Mouse (Mus musculus) brain, embryonic 14.5 days (tissue): ENCODE measurements around the gene Grb10.
A peak's percentile ranks its signal among the peaks of the same experiment; 100 is the strongest.

Experiments used
- CTCF ChIP-seq: fragments of 200-500 bp; IDR thresholded peaks from 2 replicates; pipeline ENCODE4 v1.5.1; 2012; ENCODE audit warnings: inconsistent platforms, mild to moderate bottlenecking, moderate library complexity, borderline replicate concordance; ENCODE audit not compliant: insufficient read depth, insufficient read length; ENCODE audit errors: extremely low read depth
- POLR2A ChIP-seq: fragments of 200-500 bp; IDR thresholded peaks from 2 replicates; pipeline ENCODE4 v1.6.1; 2012; ENCODE audit warnings: mild to moderate bottlenecking, inconsistent platforms, borderline replicate concordance; ENCODE audit not compliant: poor library complexity, insufficient read depth, insufficient read length, severe bottlenecking; ENCODE audit errors: extremely low read depth

- TF ChIP-seq CTCF (peak; percentile 86), POLR2A (no peak)
These were observed 65.0 kb downstream of the Grb10 start for GRCm38 (mm10) chr11:11973366-11974014.
